Mouse (Mus musculus): ENCODE measurements around the gene Zfpm1.
"Not testable (repeated sequence)": the region's sequence is repeated elsewhere in the genome, so short reads cannot be mapped to it uniquely, and the experiment has no call there.

Gene Zfpm1

GRCm38 (mm10) chr8:122299581-122300254 is 17.8 kb downstream of the Zfpm1 start:
- no peak for DNase-seq (ENCODE audit: low spot score)

GRCm38 (mm10) chr8:122301081-122301480 is 19.1 kb downstream of the Zfpm1 start:
- DNase-seq (ENCODE audit: low spot score) = no peak

GRCm38 (mm10) chr8:122301866-122302265 is 19.9 kb downstream of the Zfpm1 start:
- DNase-seq (ENCODE audit: low spot score) = no peak

GRCm38 (mm10) chr8:122303451-122303850 is 21.5 kb downstream of the Zfpm1 start:
- DNase-seq (ENCODE audit: low spot score) = no peak

- no peak for DNase-seq (ENCODE audit: low spot score)
Measured at GRCm38 (mm10) chr8:122304058-122304457, 22.1 kb downstream of the Zfpm1 start.

- no peak for DNase-seq (ENCODE audit: low spot score)
Measured at GRCm38 (mm10) chr8:122306660-122307399, 24.9 kb downstream of the Zfpm1 start.

GRCm38 (mm10) chr8:122307836-122308235 is 25.9 kb downstream of the Zfpm1 start:
- no peak for DNase-seq (ENCODE audit: low spot score)

GRCm38 (mm10) chr8:122309272-122309671 is 27.3 kb downstream of the Zfpm1 start:
- DNase-seq (ENCODE audit: low spot score) = no peak

- no peak for DNase-seq (ENCODE audit: low spot score)
Measured at GRCm38 (mm10) chr8:122311115-122311514, 29.2 kb downstream of the Zfpm1 start.

- no peak for DNase-seq (ENCODE audit: low spot score)
Measured at GRCm38 (mm10) chr8:122312553-122312952, 30.6 kb downstream of the Zfpm1 start.

GRCm38 (mm10) chr8:122313310-122313709 is 31.4 kb downstream of the Zfpm1 start:
- no peak for DNase-seq (ENCODE audit: low spot score)

- DNase-seq (ENCODE audit: low spot score) = no peak
Measured at GRCm38 (mm10) chr8:122314899-122315496, 33.1 kb downstream of the Zfpm1 start.

GRCm38 (mm10) chr8:122316402-122316801 is 34.5 kb downstream of the Zfpm1 start:
- DNase-seq (ENCODE audit: low spot score) = no peak

- DNase-seq (ENCODE audit: low spot score) = no peak
Measured at GRCm38 (mm10) chr8:122317918-122318475, 36.1 kb downstream of the Zfpm1 start.

GRCm38 (mm10) chr8:122319045-122319707 is 37.2 kb downstream of the Zfpm1 start:
- no peak for DNase-seq (ENCODE audit: low spot score)

- DNase-seq (ENCODE audit: low spot score) = no peak
Measured at GRCm38 (mm10) chr8:122319708-122320075, 37.8 kb downstream of the Zfpm1 start.

GRCm38 (mm10) chr8:122320541-122320940 is 38.6 kb downstream of the Zfpm1 start:
- DNase-seq (ENCODE audit: low spot score) = no peak

- no peak for DNase-seq (ENCODE audit: low spot score)
Measured at GRCm38 (mm10) chr8:122321455-122321921, 39.5 kb downstream of the Zfpm1 start.

GRCm38 (mm10) chr8:122322126-122322525 is 40.2 kb downstream of the Zfpm1 start:
- no peak for DNase-seq (ENCODE audit: low spot score)

GRCm38 (mm10) chr8:122322792-122323191 is 40.9 kb downstream of the Zfpm1 start:
- no peak for DNase-seq (ENCODE audit: low spot score)

GRCm38 (mm10) chr8:122323951-122324402 is 42.0 kb downstream of the Zfpm1 start:
- not testable (repeated sequence) for DNase-seq (ENCODE audit: low spot score)

GRCm38 (mm10) chr8:122325196-122325595 is 43.3 kb downstream of the Zfpm1 start:
- DNase-seq (ENCODE audit: low spot score) = no peak

Measured in T-cell, adult 2 months (primary cell).